Mouse (Mus musculus): ENCODE data around the gene Tex261.

- TF ChIP-seq CTCF (IDR thresholded peaks at IDR 0.05; ENCODE audit: low read depth) (no peak), EP300 (IDR thresholded peaks at IDR 0.05; ENCODE audit: low read depth) (no peak)
These were observed 19.6 kb downstream of the Tex261 start for GRCm38 (mm10) chr6:83756051-83756450.

Data from heart, postnatal 0 days (tissue).